Mouse (Mus musculus) heart, embryonic 12.5 days (tissue): ENCODE data around the gene Rpl27. TPM values are rescaled to one million over a fixed set of nuclear protein-coding genes. Genes with fewer than 3 reads are reported as not detected.
"Not testable (repeated sequence)": the region's sequence is repeated elsewhere in the genome, so short reads cannot be mapped to it uniquely, and the experiment has no call there.

Experiments
- ATAC-seq: fragments of 200-750 bp; cut with Nextera tagmentation; 2 replicates; pipeline ENCODE4 v1.8.0; 2017; ENCODE audit warnings: moderate TSS enrichment, moderate library complexity; ENCODE audit not compliant: insufficient number of reproducible peaks, low FRiP score
- H3K27ac ChIP-seq: fragments of 300-500 bp; sonication (generic); 2 replicates; pipeline ENCODE4 v1.5.1; 2016; ENCODE audit warnings: mild to moderate bottlenecking, moderate library complexity; ENCODE audit not compliant: poor library complexity, severe bottlenecking
- H3K27me3 ChIP-seq: fragments of 300-500 bp; sonication (generic); replicated peaks from 2 replicates; pipeline ENCODE4 v1.6.1; 2016; ENCODE audit warnings: mild to moderate bottlenecking, moderate library complexity
- H3K36me3 ChIP-seq: fragments of 300-500 bp; sonication (generic); 2 replicates; pipeline ENCODE4 v1.6.1; 2016; ENCODE audit warnings: mild to moderate bottlenecking, moderate library complexity
- H3K4me1 ChIP-seq: fragments of 300-500 bp; sonication (generic); replicated peaks from 2 replicates; pipeline ENCODE4 v1.6.1; 2016; ENCODE audit warnings: mild to moderate bottlenecking
- H3K4me2 ChIP-seq: fragments of 300-500 bp; sonication (generic); 2 replicates; pipeline ENCODE4 v1.6.1; 2016; ENCODE audit warnings: mild to moderate bottlenecking, moderate library complexity
- H3K4me3 ChIP-seq: fragments of 300-500 bp; sonication (generic); 2 replicates; pipeline ENCODE4 v1.5.1; 2016; ENCODE audit warnings: mild to moderate bottlenecking
- H3K9ac ChIP-seq: fragments of 300-500 bp; sonication (generic); 2 replicates; pipeline ENCODE4 v1.6.1; 2016; ENCODE audit warnings: mild to moderate bottlenecking, moderate library complexity
- H3K9me3 ChIP-seq: fragments of 300-500 bp; sonication (generic); replicated peaks from 2 replicates; pipeline ENCODE4 v1.6.1; 2016; ENCODE audit warnings: mild to moderate bottlenecking, moderate library complexity
- whole genome bisulfite sequencing: fragments of 180-500 bp; shearing (Covaris S2); methylation state at CpG from one replicate; pipeline ENCODE4 v1.1.7; 2016; 5-methylcytosine and 5-hydroxymethylcytosine counted together
- polyA plus RNA-seq: library from polyadenylated mRNA; unstranded; fragments of >200 nt; fragmentation: Nextera tagmentation; extraction: Ambion mirVana; gene quantifications from 2 replicates; pipeline ENCODE4 v1.2.1, GENCODE M21; 2016

Gene Rpl27
- polyA plus RNA-seq, 1 experiment from 2014 or later, result 247 TPM

DNA sequence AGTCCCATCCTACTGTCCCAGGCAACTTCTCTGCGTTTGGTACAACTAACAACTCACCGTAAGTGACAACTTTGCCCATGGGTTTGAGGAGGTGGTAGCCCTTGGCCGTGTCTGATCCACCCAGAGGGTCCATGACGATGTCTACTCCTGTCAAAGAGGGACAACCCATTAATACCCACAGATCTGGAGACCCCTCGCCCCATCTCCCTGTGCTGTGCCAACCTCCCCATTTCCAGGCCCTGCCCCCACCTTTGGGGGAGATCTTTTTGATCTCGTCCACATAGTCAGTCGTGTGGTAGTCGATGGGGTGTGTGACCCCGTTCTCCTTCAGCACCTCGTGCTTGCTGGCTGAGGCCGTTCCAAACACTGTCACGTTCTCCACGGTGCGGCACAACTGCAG, 20.0 kb downstream of the Rpl27 start:
- WGBS, result 88% methylated on average over 14 of the region's 14 CpGs
- no peak overlapping the region for H3K9ac ChIP-seq
- ATAC-seq, result no peak
- peaks cover 41% of the 10 kb centered on the region for H3K4me1 ChIP-seq
- H3K4me2 ChIP-seq, result no peak overlapping the region
- peaks cover 54% of the 10 kb centered on the region for H3K36me3 ChIP-seq
- no peaks in the 10 kb centered on the region for H3K27me3 ChIP-seq
- H3K4me3 ChIP-seq, result no peak overlapping the region
- H3K9me3 ChIP-seq, result no peaks in the 10 kb centered on the region
- no peak overlapping the region for H3K27ac ChIP-seq

DNA sequence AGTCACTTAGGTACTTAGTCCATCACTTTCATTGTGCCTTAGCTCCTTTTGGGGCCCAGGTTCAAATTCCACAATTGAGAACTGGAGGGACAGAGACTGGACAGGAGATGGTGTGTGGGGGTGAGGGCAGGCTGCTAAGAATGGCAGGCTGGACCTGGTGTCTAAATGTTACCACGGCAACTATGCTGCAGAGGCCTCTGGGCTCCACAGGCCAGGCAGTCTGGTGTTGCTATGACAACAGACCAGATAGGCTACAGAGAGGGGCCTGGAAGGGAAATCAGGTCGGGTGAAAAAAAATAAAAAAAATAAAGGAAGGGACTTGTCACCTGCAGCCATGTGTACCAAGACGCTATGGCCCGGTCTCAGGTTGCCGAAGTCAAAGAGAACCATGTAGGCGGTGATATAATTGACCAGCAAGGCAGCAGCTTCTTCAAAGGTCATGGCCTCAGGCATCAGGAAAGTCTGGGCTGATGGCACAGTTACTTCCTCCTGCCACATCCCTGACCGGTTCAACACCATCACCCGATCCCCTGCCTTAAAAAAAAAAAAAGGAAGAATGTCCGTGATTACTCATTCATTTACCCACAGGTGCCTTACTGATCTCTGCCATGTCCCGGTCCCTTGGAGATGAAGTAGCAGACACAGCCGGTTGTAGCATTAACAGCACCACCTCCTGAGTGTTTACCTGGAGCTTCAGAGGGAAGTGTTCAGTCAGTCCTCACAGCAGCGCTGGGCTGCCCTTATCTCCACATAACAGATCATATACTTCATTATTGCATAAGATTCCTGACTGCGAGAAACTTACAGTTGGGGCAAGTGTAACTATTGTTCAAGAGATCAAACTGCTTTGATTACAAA, 20.7 kb downstream of the Rpl27 start:
- ATAC-seq, result no peak
- no peaks in the 10 kb centered on the region for H3K9me3 ChIP-seq
- peaks cover 47% of the 10 kb centered on the region for H3K36me3 ChIP-seq
- H3K4me2 ChIP-seq, result 0 out of 2 replicates have a peak overlapping the region, but pooled peaks have one; percentile 6
- H3K4me1 ChIP-seq, result peaks cover 43% of the 10 kb centered on the region
- no peak overlapping the region for H3K9ac ChIP-seq
- H3K27me3 ChIP-seq, result no peaks in the 10 kb centered on the region
- 48% methylated on average over 13 of the region's 13 CpGs for WGBS
- no peak overlapping the region for H3K4me3 ChIP-seq
- H3K27ac ChIP-seq, result no peak overlapping the region

- H3K4me2 ChIP-seq, result peak within 1 kb of the TSS; percentile 92
- 10% methylated on average over 12 of the region's 12 CpGs for WGBS
- peak within 1 kb of the TSS; percentile 83 for H3K27ac ChIP-seq
- H3K9ac ChIP-seq, result peak within 1 kb of the TSS; percentile 89
- H3K4me3 ChIP-seq, result peak within 1 kb of the TSS; percentile 93
- H3K4me1 ChIP-seq, result peaks cover 52% of the 10 kb centered on the region
- ATAC-seq, result no peak
- peaks cover 32% of the 10 kb centered on the region for H3K36me3 ChIP-seq
- H3K9me3 ChIP-seq, result no peaks in the 10 kb centered on the region
- no peaks in the 10 kb centered on the region for H3K27me3 ChIP-seq
Observed at GRCm38 (mm10) chr11:101464211-101465100, 22.4 kb downstream of the Rpl27 start, which contains the start of gene Rnd2. TSS of gene Rnd2 (plus strand) at chr11:101464999.

- Histone ChIP-seq H3K4me3 (peak overlapping the region; percentile 93), H3K27me3 (no peaks in the 10 kb centered on the region), H3K36me3 (peaks cover 23% of the 10 kb centered on the region), H3K4me1 (peaks cover 49% of the 10 kb centered on the region), H3K27ac (peak overlapping the region; percentile 83), H3K9me3 (no peaks in the 10 kb centered on the region), H3K9ac (peak overlapping the region; percentile 89), H3K4me2 (peak overlapping the region; percentile 92)
- ATAC-seq, result peak; percentile 63
- WGBS, result under 1% methylated on average over 51 of the region's 51 CpGs
Observed at GRCm38 (mm10) chr11:101465101-101465868, 23.2 kb downstream of the Rpl27 start.

DNA sequence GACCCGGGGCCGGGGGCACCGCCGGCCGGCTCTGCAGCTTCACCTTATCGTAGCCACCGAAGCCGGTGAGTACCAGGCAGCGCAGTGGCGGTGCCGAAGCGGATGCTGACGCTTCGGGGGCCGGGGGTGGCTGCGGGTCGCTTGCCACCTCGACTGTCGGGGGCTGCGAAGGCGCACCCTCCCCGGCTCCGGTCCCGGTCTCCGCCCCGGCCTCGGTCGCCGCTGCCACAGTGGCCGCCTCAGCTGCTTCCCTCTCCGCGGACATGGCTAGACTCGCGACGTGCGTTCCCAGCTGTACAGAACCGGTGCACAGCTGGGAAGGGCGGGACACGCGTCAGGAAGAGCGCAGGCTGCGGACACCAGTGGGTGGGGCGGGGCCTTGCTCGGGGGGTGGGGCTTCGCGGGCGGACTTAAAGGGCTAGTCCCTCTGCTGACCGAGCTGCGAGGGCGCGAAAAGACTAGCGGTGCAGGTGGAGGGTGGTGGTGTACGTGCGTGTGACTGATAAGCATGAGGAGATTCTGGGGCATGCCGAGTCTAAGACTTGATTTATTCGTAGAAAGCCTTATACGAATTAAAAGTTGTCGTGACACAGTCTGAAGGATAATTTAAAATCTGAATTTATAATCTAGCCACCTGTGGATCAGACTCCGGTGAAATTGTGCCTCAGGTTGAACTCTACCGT, 23.9 kb downstream of the Rpl27 start, which contains the start of gene Vat1:
Vat1 (minus strand) TSS at position 362 of the 683 bp plus-strand sequence.
- WGBS, result 1% methylated on average over 60 of the region's 60 CpGs
- Histone ChIP-seq H3K4me2 (peak within 1 kb of the TSS; percentile 95), H3K27me3 (no peaks in the 10 kb centered on the region), H3K9me3 (no peaks in the 10 kb centered on the region), H3K9ac (peak within 1 kb of the TSS; percentile 89), H3K4me3 (peak within 1 kb of the TSS; percentile 93), H3K36me3 (peaks cover 17% of the 10 kb centered on the region), H3K4me1 (peaks cover 52% of the 10 kb centered on the region), H3K27ac (peak within 1 kb of the TSS; percentile 83)
- ATAC-seq, result peak; percentile 83

- peaks cover 12% of the 10 kb centered on the region for H3K36me3 ChIP-seq
- WGBS, result 52% methylated on average over 5 of the region's 5 CpGs
- peak overlapping the region; percentile 92 for H3K4me2 ChIP-seq
- peaks cover 52% of the 10 kb centered on the region for H3K4me1 ChIP-seq
- ATAC-seq, H3K9me3 ChIP-seq, H3K9ac ChIP-seq, H3K27ac ChIP-seq, H3K27me3 ChIP-seq: not testable (repeated sequence)
- H3K4me3 ChIP-seq, result peak overlapping the region; percentile 93
Observed at GRCm38 (mm10) chr11:101466552-101466950, 24.5 kb downstream of the Rpl27 start.

GRCm38 (mm10) chr11:101467477-101468262, 25.6 kb downstream of the Rpl27 start:
- Histone ChIP-seq H3K27me3 (no peaks in the 10 kb centered on the region), H3K36me3 (0 out of 2 replicates have a peak, but pooled peaks cover under 1% of the 10 kb centered on the region), H3K9ac (peak overlapping the region; percentile 87), H3K9me3 (no peaks in the 10 kb centered on the region), H3K27ac (peak overlapping the region; percentile 44), H3K4me2 (peak overlapping the region; percentile 95), H3K4me3 (peak overlapping the region; percentile 77), H3K4me1 (peaks cover 56% of the 10 kb centered on the region)
- WGBS, result under 1% methylated on average over 51 of the region's 54 CpGs
- peak; percentile 83 for ATAC-seq

GRCm38 (mm10) chr11:101468263-101468688, 26.2 kb downstream of the Rpl27 start:
- peak overlapping the region; percentile 44 for H3K27ac ChIP-seq
- ATAC-seq, result no peak; the same call in 1 of the 2 replicates

DNA sequence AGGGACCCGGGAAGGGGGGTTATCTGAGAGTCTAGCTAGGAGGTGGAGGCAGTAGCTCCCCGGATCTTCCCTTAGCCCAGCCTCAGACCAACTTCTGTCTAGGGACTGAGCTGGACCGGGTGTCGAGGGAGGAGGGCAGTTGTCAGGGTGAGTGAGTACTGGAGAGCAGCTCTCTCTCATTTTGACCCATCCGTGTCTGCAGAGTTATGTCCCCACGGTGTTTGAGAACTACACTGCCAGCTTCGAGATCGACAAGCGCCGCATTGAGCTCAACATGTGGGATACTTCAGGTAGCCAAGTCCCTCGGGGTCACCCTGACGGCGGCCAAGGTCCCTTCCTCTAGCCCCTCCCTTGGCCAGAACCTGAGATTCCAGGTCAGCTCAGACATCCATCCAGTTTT, 26.6 kb downstream of the Rpl27 start:
- peak overlapping the region; percentile 44; the same call in 1 of the 2 replicates for H3K27ac ChIP-seq
- no peak for ATAC-seq
- 5% methylated on average over 13 of the region's 13 CpGs for WGBS

More at GRCm38 (mm10) chr11:101468263-101468688, 26.2 kb downstream of the Rpl27 start:
- H3K4me3 ChIP-seq, result peak overlapping the region; percentile 77
- 1% methylated on average over 30 of the region's 31 CpGs for WGBS
- H3K9me3 ChIP-seq, result no peaks in the 10 kb centered on the region
- peak overlapping the region; percentile 87 for H3K9ac ChIP-seq
- H3K4me2 ChIP-seq, result peak overlapping the region; percentile 95
- H3K36me3 ChIP-seq, result no peaks in the 10 kb centered on the region
- H3K4me1 ChIP-seq, result peaks cover 53% of the 10 kb centered on the region
- no peaks in the 10 kb centered on the region for H3K27me3 ChIP-seq

More for the DNA sequence above, 26.6 kb downstream of the Rpl27 start:
- H3K4me2 ChIP-seq, result peak overlapping the region; percentile 95
- H3K4me3 ChIP-seq, result peak overlapping the region; percentile 77
- no peaks in the 10 kb centered on the region for H3K9me3 ChIP-seq
- peak overlapping the region; percentile 87 for H3K9ac ChIP-seq
- no peaks in the 10 kb centered on the region for H3K27me3 ChIP-seq
- H3K4me1 ChIP-seq, result peaks cover 50% of the 10 kb centered on the region
- no peaks in the 10 kb centered on the region for H3K36me3 ChIP-seq
